Mouse (Mus musculus) cerebellum, adult 2 months (tissue): Measurements from ENCODE around the gene Gga3.

Experiments used
- CTCF ChIP-seq: fragments of 200-500 bp; IDR thresholded peaks from 2 replicates; pipeline ENCODE4 v1.5.1; 2011; ENCODE audit warnings: low read depth, mild to moderate bottlenecking, control low read depth, low read length, moderate library complexity, borderline replicate concordance; ENCODE audit not compliant: insufficient read depth
- POLR2A ChIP-seq: fragments of 200-500 bp; IDR thresholded peaks from 2 replicates; pipeline ENCODE4 v1.6.1; 2011; ENCODE audit warnings: low read length, control low read depth, borderline replicate concordance; ENCODE audit not compliant: insufficient read depth

- TF ChIP-seq CTCF (no peak), POLR2A (no peak)
Measured at GRCm38 (mm10) chr11:115595209-115595608, 8.6 kb downstream of the Gga3 start.
